ENCODE assay signal across 10 mouse cellular contexts in the genomic region with DNA sequence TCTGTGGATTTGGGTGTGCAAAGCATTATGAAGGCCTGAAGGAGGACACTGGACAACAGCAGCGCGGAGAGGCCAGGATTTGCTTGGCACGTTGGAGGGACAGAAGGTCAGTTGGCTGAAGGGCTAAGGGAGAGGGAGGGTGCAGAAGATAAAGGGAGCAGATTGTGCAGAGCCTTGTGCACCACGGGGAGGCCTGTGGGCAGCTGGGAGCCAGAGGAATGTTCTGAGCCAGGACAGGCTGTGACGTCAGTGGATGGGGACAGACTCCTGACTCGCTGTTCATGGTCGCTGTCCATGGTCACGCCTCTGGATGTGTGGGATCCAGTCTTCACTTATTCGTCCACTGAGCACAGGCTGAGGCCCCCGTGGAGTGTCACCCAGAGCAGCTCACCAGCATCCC. TPM values are rescaled to one million over a fixed set of nuclear protein-coding genes. Genes with fewer than 3 reads are reported as not detected.
DNase-seq lines count a peak whose midpoint lies in the region; ATAC-seq and TF ChIP-seq lines count a peak whose summit lies in the region.
"Had no signal": no experiment of that assay in that cellular context is flagged by ENCODE, and none has a peak within 500 bp of the region (broad histone marks: within the 10 kb centered on the region; RNA-seq: fewer than 3 reads in every experiment).

No protein-coding gene starts in this region.

- ATAC-seq in liver, postnatal 0 days, result no peak
- ATAC-seq in hindbrain, embryonic 16.5 days, result no peak

- H3K27me3 ChIP-seq in liver, postnatal 0 days (ENCODE audit: insufficient read depth, low read length), result peaks cover 8% of the 10 kb centered on the region
- no peaks in the 10 kb centered on the region for H3K27me3 ChIP-seq in hindbrain, embryonic 16.5 days (replicated peaks; ENCODE audit: control insufficient read depth, insufficient read depth, low read length)

- peak; percentile 37 for DNase-seq in liver, postnatal 0 days
- DNase-seq in liver, result no peak
- DNase-seq in adrenal gland, adult 2 months, result peak; percentile 64
- DNase-seq in cerebellum, adult 8-10 months, result peak; percentile 93
- DNase-seq in heart, postnatal 25 days (ENCODE audit: low spot score), result peak; percentile 62
- DNase-seq in natural killer cell, adult 2 months (ENCODE audit: low spot score in 2 of 2), result no peak
- DNase-seq in layer of hippocampus, adult 8-10 months (ENCODE audit: low spot score in 2 of 2), result no peak
- DNase-seq: right cerebral cortex, postnatal 14 days had no signal

- WGBS in liver, postnatal 0 days (ENCODE audit: insufficient replicate concordance), result 47% methylated on average over 10 of the region's 10 CpGs
- 73% methylated on average over 10 of the region's 10 CpGs for WGBS in hindbrain, embryonic 16.5 days

- TF ChIP-seq CTCF in liver, postnatal 0 days (IDR thresholded peaks at IDR 0.05; ENCODE audit: low read depth), result no peak

- TF ChIP-seq EP300 in liver, postnatal 0 days (IDR thresholded peaks at IDR 0.05; ENCODE audit: low read depth), result no peak

- no peaks in the 10 kb centered on the region for H3K9me3 ChIP-seq in liver, postnatal 0 days (ENCODE audit: low read length)
- no peaks in the 10 kb centered on the region for H3K9me3 ChIP-seq in hindbrain, embryonic 16.5 days (ENCODE audit: control insufficient read depth, low read length)

- H3K4me2 ChIP-seq in liver, postnatal 0 days (ENCODE audit: low read depth, low read length), result no peak overlapping the region
- H3K4me2 ChIP-seq in hindbrain, embryonic 16.5 days (ENCODE audit: low read length), result no peak overlapping the region

- H3K27ac ChIP-seq in liver, postnatal 0 days (ENCODE audit: low read depth), result no peak overlapping the region
- no peak overlapping the region for H3K27ac ChIP-seq in hindbrain, embryonic 16.5 days (ENCODE audit: low read depth, low read length)
- H3K27ac ChIP-seq: liver, embryonic 14.5 days had no signal

- no peak overlapping the region for H3K9ac ChIP-seq in liver, postnatal 0 days (replicated peaks)
- H3K9ac ChIP-seq in hindbrain, embryonic 16.5 days (ENCODE audit: low read depth, low read length), result no peak overlapping the region
- H3K9ac ChIP-seq: liver, embryonic 14.5 days had no signal

- intact Hi-C loops in heart, postnatal 25 days (cut with DNase I), result no loop called here

- no peaks in the 10 kb centered on the region for H3K4me1 ChIP-seq in liver, postnatal 0 days (ENCODE audit: insufficient read depth)
- peaks cover 29% of the 10 kb centered on the region for H3K4me1 ChIP-seq in hindbrain, embryonic 16.5 days (ENCODE audit: control insufficient read depth, insufficient read depth, low read depth, low read length)

- no peak overlapping the region for H3K4me3 ChIP-seq in liver, postnatal 0 days (ENCODE audit: low read depth, low read length)
- H3K4me3 ChIP-seq in hindbrain, embryonic 16.5 days (ENCODE audit: low read length), result no peak overlapping the region

- H3K36me3 ChIP-seq in liver, postnatal 0 days (replicated peaks; ENCODE audit: insufficient read depth, low read length), result no peaks in the 10 kb centered on the region
- peaks cover 40% of the 10 kb centered on the region for H3K36me3 ChIP-seq in hindbrain, embryonic 16.5 days (ENCODE audit: control insufficient read depth, insufficient read depth, low read length)

RNA-seq across cellular contexts. Expression of a gene that starts 3.6 kb away (rescaled TPM):
- 0.34 and 0.59 TPM in 2 replicates for polyA plus RNA-seq in liver, postnatal 0 days (2015; fragmentation: Nextera tagmentation; extraction: Ambion mirVana)
- total RNA-seq in adrenal gland, adult 2 months (2021), result 10 to 100 TPM; 27.9 to 28.7 TPM
- 10.2 and 17.3 TPM in 2 replicates for polyA plus RNA-seq in adrenal gland, adult 2 months (2012; rRNA removed)
- total RNA-seq in heart, postnatal 25 days (2021), result 1 to 10 TPM; 7.0 to 7.7 TPM
- 96.5 and 138 TPM in 2 replicates for polyA plus RNA-seq in hindbrain, embryonic 16.5 days (2015; fragmentation: Nextera tagmentation; extraction: Ambion mirVana)
- total RNA-seq in layer of hippocampus, adult 8-10 months (2022), result 100 to 1,000 TPM; 351 to 448 (median 412) TPM

RNA-seq across cellular contexts. Expression of a gene that starts 13.4 kb away (rescaled TPM):
- 23.1 and 23.9 TPM in 2 replicates for polyA plus RNA-seq in liver, postnatal 0 days (2015; fragmentation: Nextera tagmentation; extraction: Ambion mirVana)
- 10 to 100 TPM; 57.8 to 73.6 TPM for total RNA-seq in adrenal gland, adult 2 months (2021)
- 276 and 312 TPM in 2 replicates for polyA plus RNA-seq in adrenal gland, adult 2 months (2012; rRNA removed)
- total RNA-seq in heart, postnatal 25 days (2021), result 10 to 100 TPM; 23.1 to 24.6 TPM
- polyA plus RNA-seq in hindbrain, embryonic 16.5 days (2015; fragmentation: Nextera tagmentation; extraction: Ambion mirVana), result 124 and 131 TPM in 2 replicates
- 10 to 100 TPM; 52.8 to 69.5 (median 65.3) TPM for total RNA-seq in layer of hippocampus, adult 8-10 months (2022)

RNA-seq across cellular contexts. Expression of a gene that starts 14.9 kb away (rescaled TPM):
- 3.1 and 3.4 TPM in 2 replicates for polyA plus RNA-seq in liver, postnatal 0 days (2015; fragmentation: Nextera tagmentation; extraction: Ambion mirVana)
- total RNA-seq in adrenal gland, adult 2 months (2021), result 1 to 10 TPM; 4.8 to 6.1 TPM
- 16.3 and 17.6 TPM in 2 replicates for polyA plus RNA-seq in adrenal gland, adult 2 months (2012; rRNA removed)
- 1 to 10 TPM; 1.1 to 1.8 TPM for total RNA-seq in heart, postnatal 25 days (2021)
- 3.9 and 5.6 TPM in 2 replicates for polyA plus RNA-seq in hindbrain, embryonic 16.5 days (2015; fragmentation: Nextera tagmentation; extraction: Ambion mirVana)
- total RNA-seq in layer of hippocampus, adult 8-10 months (2022), result 1 to 10 TPM; 1.1 to 3.4 (median 2.4) TPM

RNA-seq across cellular contexts. Expression of a gene that starts 15.2 kb away (rescaled TPM):
- 0.08 and 0.15 TPM in 2 replicates for polyA plus RNA-seq in liver, postnatal 0 days (2015; fragmentation: Nextera tagmentation; extraction: Ambion mirVana)
- total RNA-seq in adrenal gland, adult 2 months (2021), result not detected
- 0.51 and 0.62 TPM in 2 replicates for polyA plus RNA-seq in adrenal gland, adult 2 months (2012; rRNA removed)
- total RNA-seq in heart, postnatal 25 days (2021), result not detected
- polyA plus RNA-seq in hindbrain, embryonic 16.5 days (2015; fragmentation: Nextera tagmentation; extraction: Ambion mirVana), result 0.66 and 0.86 TPM in 2 replicates
- total RNA-seq in layer of hippocampus, adult 8-10 months (2022), result under 1 TPM in 2 of 4 experiments, not detected in 2; 0.41 to 0.77 TPM

RNA-seq across cellular contexts. Expression of a gene that starts 19.5 kb away (rescaled TPM):
- 11.4 and 12.8 TPM in 2 replicates for polyA plus RNA-seq in liver, postnatal 0 days (2015; fragmentation: Nextera tagmentation; extraction: Ambion mirVana)
- 10 to 100 TPM; 18.8 to 34.5 TPM for total RNA-seq in adrenal gland, adult 2 months (2021)
- polyA plus RNA-seq in adrenal gland, adult 2 months (2012; rRNA removed), result 51.8 and 59.1 TPM in 2 replicates
- 1 to 10 TPM in 1 of 2 experiments, under 1 TPM in 1; 0.65 to 1.3 TPM for total RNA-seq in heart, postnatal 25 days (2021)
- polyA plus RNA-seq in hindbrain, embryonic 16.5 days (2015; fragmentation: Nextera tagmentation; extraction: Ambion mirVana), result 14.6 and 14.8 TPM in 2 replicates
- total RNA-seq in layer of hippocampus, adult 8-10 months (2022), result 10 to 100 TPM in 3 of 4 experiments, 1 to 10 TPM in 1; 9.6 to 21.2 (median 15.0) TPM

Comparison
In these comparisons a context has a peak if more than half of its experiments do, and no peak if none do; other contexts are left out.
1. DNase-seq: peak in liver, postnatal 0 days (single experiment), adrenal gland, adult 2 months (single experiment), cerebellum, adult 8-10 months (single experiment) and heart, postnatal 25 days (single experiment); none in liver (single experiment), natural killer cell, adult 2 months (0 of 2) and layer of hippocampus, adult 8-10 months (0 of 2).
2. RNA of a gene that starts 3.6 kb away (total RNA-seq): 351 to 448 TPM in layer of hippocampus, adult 8-10 months; 27.9 to 28.7 TPM in adrenal gland, adult 2 months and 7.0 to 7.7 TPM in heart, postnatal 25 days; every median in the first group is over 10 times any median in the second.